Comparison of ENCODE assay signal across 10 mouse cellular contexts in genomic region chr5:54098219-54098618, GRCm38 (mm10).
A peak's percentile ranks its signal among the peaks of the same experiment; 100 is the strongest.
DNase-seq lines count a peak whose midpoint lies in the region; ATAC-seq and TF ChIP-seq lines count a peak whose summit lies in the region.
"Had no signal": no experiment of that assay in that cellular context is flagged by ENCODE, and none has a peak within 500 bp of the region (broad histone marks: within the 10 kb centered on the region; RNA-seq: fewer than 3 reads in every experiment).

No protein-coding gene starts in this region.

- 0 out of 2 replicates have a peak overlapping the region, but pooled peaks have one; percentile 10 for H3K4me2 ChIP-seq in liver, postnatal 0 days (ENCODE audit: low read depth, low read length)
- no peak overlapping the region for H3K4me2 ChIP-seq in liver, embryonic 12.5 days
- no peak overlapping the region for H3K4me2 ChIP-seq in intestine, postnatal 0 days (replicated peaks; ENCODE audit: low read depth)
- H3K4me2 ChIP-seq: forebrain, embryonic 13.5 days had no signal

- DNase-seq in liver, postnatal 0 days = no peak
- peak; percentile 36 to 64 for DNase-seq in left cerebral cortex, adult 9 months (ENCODE audit: low spot score in 2 of 2)
- DNase-seq in thymus, adult 2 months = peak; percentile 43
- no peak for DNase-seq in cerebellum, adult 2 months

- ATAC-seq in liver, postnatal 0 days = no peak
- no peak for ATAC-seq in liver, embryonic 12.5 days
- peak; percentile 9 for ATAC-seq in activated CD4-positive, CD25-positive, alpha-beta regulatory T cell, adult 4 months
- no peak for ATAC-seq in intestine, postnatal 0 days
- ATAC-seq: forebrain, embryonic 13.5 days; Patski had no signal

- 60% methylated on average over 6 of the region's 6 CpGs for WGBS in liver, postnatal 0 days (ENCODE audit: insufficient replicate concordance)
- 67% methylated on average over 6 of the region's 6 CpGs for WGBS in liver, embryonic 12.5 days (ENCODE audit: insufficient replicate concordance)
- WGBS in thymus, adult 2 months = 3% methylated on average over 6 of the region's 6 CpGs
- WGBS in cerebellum, adult 2 months = 90% methylated on average over 6 of the region's 6 CpGs
- 84% methylated on average over 6 of the region's 6 CpGs for WGBS in intestine, postnatal 0 days

- no peaks in the 10 kb centered on the region for H3K27me3 ChIP-seq in liver, postnatal 0 days (ENCODE audit: insufficient read depth, low read length)
- H3K27me3 ChIP-seq in liver, embryonic 12.5 days (replicated peaks) = no peaks in the 10 kb centered on the region
- H3K27me3 ChIP-seq in thymus, adult 2 months (ENCODE audit: control insufficient read depth, insufficient read depth, low read length) = no peaks in the 10 kb centered on the region
- H3K27me3 ChIP-seq in cerebellum, adult 2 months (ENCODE audit: control insufficient read depth, insufficient read depth, low read length) = no peaks in the 10 kb centered on the region
- no peaks in the 10 kb centered on the region for H3K27me3 ChIP-seq in intestine, postnatal 0 days (replicated peaks; ENCODE audit: control insufficient read depth, insufficient read depth, low read length)
- H3K27me3 ChIP-seq: forebrain, embryonic 13.5 days; Patski had no signal

- no peak for TF ChIP-seq CTCF in liver, postnatal 0 days (IDR thresholded peaks at IDR 0.05; ENCODE audit: low read depth)
- no peak for TF ChIP-seq CTCF in thymus, adult 2 months (IDR thresholded peaks at IDR 0.05; ENCODE audit: borderline replicate concordance, control insufficient read depth, extremely low read depth, insufficient read depth, low read length, poor library complexity)
- TF ChIP-seq CTCF in cerebellum, adult 2 months (IDR thresholded peaks at IDR 0.05; ENCODE audit: borderline replicate concordance, insufficient read depth, low read depth, low read length) = no peak
- TF ChIP-seq CTCF in intestine, postnatal 0 days (IDR thresholded peaks at IDR 0.05; ENCODE audit: low read depth) = no peak

- no peaks in the 10 kb centered on the region for H3K9me3 ChIP-seq in liver, postnatal 0 days (ENCODE audit: low read length)
- H3K9me3 ChIP-seq in liver, embryonic 12.5 days (replicated peaks) = no peaks in the 10 kb centered on the region
- no peaks in the 10 kb centered on the region for H3K9me3 ChIP-seq in intestine, postnatal 0 days (ENCODE audit: control insufficient read depth)
- H3K9me3 ChIP-seq: forebrain, embryonic 13.5 days had no signal

- H3K27ac ChIP-seq in liver, postnatal 0 days (ENCODE audit: low read depth) = no peak overlapping the region
- H3K27ac ChIP-seq in liver, embryonic 12.5 days = no peak overlapping the region
- H3K27ac ChIP-seq in thymus, adult 2 months (ENCODE audit: control insufficient read depth, insufficient read depth, low read length) = peak overlapping the region; percentile 63
- no peak overlapping the region for H3K27ac ChIP-seq in cerebellum, adult 2 months (ENCODE audit: insufficient read depth, low read length)
- no peak overlapping the region for H3K27ac ChIP-seq in intestine, postnatal 0 days (ENCODE audit: low read depth, low read length)
- H3K27ac ChIP-seq: forebrain, embryonic 13.5 days; liver, embryonic 14.5 days had no signal

- no peaks in the 10 kb centered on the region for H3K36me3 ChIP-seq in liver, postnatal 0 days (replicated peaks; ENCODE audit: insufficient read depth, low read length)
- H3K36me3 ChIP-seq in liver, embryonic 12.5 days = no peaks in the 10 kb centered on the region; the same call in 1 of the 2 replicates
- no peaks in the 10 kb centered on the region for H3K36me3 ChIP-seq in thymus, adult 2 months (ENCODE audit: control insufficient read depth, insufficient read depth, low read length)
- H3K36me3 ChIP-seq in intestine, postnatal 0 days (ENCODE audit: control insufficient read depth, insufficient read depth) = no peaks in the 10 kb centered on the region

- no peak for TF ChIP-seq EP300 in liver, postnatal 0 days (IDR thresholded peaks at IDR 0.05; ENCODE audit: low read depth)

- TF ChIP-seq POLR2A in thymus, adult 2 months (IDR thresholded peaks at IDR 0.05; ENCODE audit: control insufficient read depth, extremely low read depth, insufficient read depth, low read length, poor library complexity) = no peak
- TF ChIP-seq POLR2A in cerebellum, adult 2 months (IDR thresholded peaks at IDR 0.05; ENCODE audit: borderline replicate concordance, insufficient read depth, low read length) = no peak

- no peak overlapping the region for H3K4me3 ChIP-seq in liver, postnatal 0 days (ENCODE audit: low read depth, low read length)
- H3K4me3 ChIP-seq in liver, embryonic 12.5 days = no peak overlapping the region
- no peak overlapping the region for H3K4me3 ChIP-seq in thymus, adult 2 months (ENCODE audit: control insufficient read depth, insufficient read depth, low read length)
- no peak overlapping the region for H3K4me3 ChIP-seq in cerebellum, adult 2 months (replicated peaks; ENCODE audit: insufficient read depth, low read depth, low read length)
- H3K4me3 ChIP-seq in intestine, postnatal 0 days (ENCODE audit: low read depth, low read length) = no peak overlapping the region
- H3K4me3 ChIP-seq: forebrain, embryonic 13.5 days had no signal

- H3K9ac ChIP-seq in liver, postnatal 0 days (replicated peaks) = no peak overlapping the region
- no peak overlapping the region for H3K9ac ChIP-seq in liver, embryonic 12.5 days
- no peak overlapping the region for H3K9ac ChIP-seq in intestine, postnatal 0 days (ENCODE audit: low read depth, low read length)
- H3K9ac ChIP-seq: forebrain, embryonic 13.5 days; liver, embryonic 14.5 days had no signal

- no peaks in the 10 kb centered on the region; the same call in 1 of the 2 replicates for H3K4me1 ChIP-seq in liver, postnatal 0 days (ENCODE audit: insufficient read depth)
- peaks cover 3% of the 10 kb centered on the region; the same call in 1 of the 2 replicates for H3K4me1 ChIP-seq in liver, embryonic 12.5 days
- peaks cover 19% of the 10 kb centered on the region for H3K4me1 ChIP-seq in thymus, adult 2 months (replicated peaks; ENCODE audit: control insufficient read depth, insufficient read depth, low read length)
- H3K4me1 ChIP-seq in cerebellum, adult 2 months (ENCODE audit: control insufficient read depth, insufficient read depth, low read length) = peaks cover 3% of the 10 kb centered on the region; the same call in 1 of the 2 replicates
- no peaks in the 10 kb centered on the region for H3K4me1 ChIP-seq in intestine, postnatal 0 days (replicated peaks; ENCODE audit: control insufficient read depth, insufficient read depth, low read length)

Comparison
In these comparisons a context has a peak if more than half of its experiments do, and no peak if none do; other contexts are left out.
1. DNase-seq: peak in left cerebral cortex, adult 9 months (2 of 2) and thymus, adult 2 months (single experiment); none in liver, postnatal 0 days (single experiment) and cerebellum, adult 2 months (0 of 2).